Mouse (Mus musculus): ENCODE measurements around the gene Fras1. TPM values are rescaled to one million over a fixed set of nuclear protein-coding genes. Genes with fewer than 3 reads are reported as not detected.

The Fras1 gene
- total RNA-seq, 2 experiments from 2014 or later = 10.9 to 14.3 TPM

DNA sequence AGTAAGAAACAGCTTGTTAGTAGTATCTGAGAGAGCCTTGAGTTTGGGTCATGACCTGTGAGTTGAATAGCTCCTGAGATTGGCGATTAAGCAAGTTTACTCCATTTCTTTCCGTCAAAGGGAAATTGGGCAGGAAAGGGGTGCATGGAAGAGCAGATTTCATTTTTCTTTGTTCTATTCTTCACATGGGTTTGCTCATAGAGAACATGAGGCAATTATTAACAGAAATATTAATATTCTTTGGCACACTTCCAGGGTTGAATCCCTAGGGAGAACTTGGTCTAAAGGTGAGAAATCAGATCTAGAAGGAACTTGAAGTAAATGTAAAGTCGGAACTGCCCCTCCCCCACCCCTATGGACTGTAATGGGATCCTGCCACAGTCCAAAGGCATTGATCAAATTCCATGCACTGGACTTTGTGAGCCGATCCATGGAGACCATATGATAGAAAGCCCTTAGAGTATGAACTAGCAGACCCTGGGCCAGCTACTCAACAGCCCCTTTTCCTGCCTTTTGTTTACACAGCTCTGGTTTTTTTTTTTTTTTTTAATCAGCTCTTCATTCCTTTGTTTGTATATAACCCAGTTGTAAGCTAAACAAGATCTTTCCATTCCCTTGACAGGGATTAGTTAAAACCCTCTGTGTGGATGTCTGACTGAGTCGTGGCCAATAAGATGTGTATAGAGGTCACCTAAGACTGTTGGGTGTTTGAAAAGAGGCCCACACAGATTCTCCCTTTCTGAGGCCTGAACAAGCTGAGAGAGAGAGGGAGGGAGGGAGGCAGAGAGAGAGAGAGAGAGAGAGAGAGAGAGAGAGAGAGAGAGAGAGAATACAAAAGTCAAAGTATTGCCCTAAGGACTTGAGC, 22.3 kb downstream of the Fras1 start:
- no peak for DNase-seq (ENCODE audit: extremely low spot score in 1 of 2, low spot score in 1 of 2)

DNA sequence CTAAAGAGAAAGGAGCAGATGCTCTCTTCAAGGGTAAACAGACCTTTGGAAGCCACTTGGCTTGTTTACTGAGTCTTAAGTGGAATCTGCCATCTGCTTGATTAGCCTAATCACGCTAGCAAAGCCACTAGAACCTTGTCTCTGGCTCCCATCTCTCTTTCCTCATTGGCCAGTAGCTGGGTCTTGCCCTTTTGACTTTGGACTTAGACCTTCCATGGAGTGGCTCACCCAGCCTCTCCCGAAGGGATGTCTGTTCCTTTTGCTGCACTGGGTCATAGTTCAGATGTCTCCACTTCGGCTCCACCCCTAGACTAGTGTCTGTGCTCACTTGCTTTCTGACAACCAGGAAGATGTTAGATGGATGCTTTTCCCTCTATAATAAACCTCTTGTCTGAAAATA, 28.8 kb downstream of the Fras1 start:
- no peak for DNase-seq (ENCODE audit: extremely low spot score in 1 of 2, low spot score in 1 of 2)

DNA sequence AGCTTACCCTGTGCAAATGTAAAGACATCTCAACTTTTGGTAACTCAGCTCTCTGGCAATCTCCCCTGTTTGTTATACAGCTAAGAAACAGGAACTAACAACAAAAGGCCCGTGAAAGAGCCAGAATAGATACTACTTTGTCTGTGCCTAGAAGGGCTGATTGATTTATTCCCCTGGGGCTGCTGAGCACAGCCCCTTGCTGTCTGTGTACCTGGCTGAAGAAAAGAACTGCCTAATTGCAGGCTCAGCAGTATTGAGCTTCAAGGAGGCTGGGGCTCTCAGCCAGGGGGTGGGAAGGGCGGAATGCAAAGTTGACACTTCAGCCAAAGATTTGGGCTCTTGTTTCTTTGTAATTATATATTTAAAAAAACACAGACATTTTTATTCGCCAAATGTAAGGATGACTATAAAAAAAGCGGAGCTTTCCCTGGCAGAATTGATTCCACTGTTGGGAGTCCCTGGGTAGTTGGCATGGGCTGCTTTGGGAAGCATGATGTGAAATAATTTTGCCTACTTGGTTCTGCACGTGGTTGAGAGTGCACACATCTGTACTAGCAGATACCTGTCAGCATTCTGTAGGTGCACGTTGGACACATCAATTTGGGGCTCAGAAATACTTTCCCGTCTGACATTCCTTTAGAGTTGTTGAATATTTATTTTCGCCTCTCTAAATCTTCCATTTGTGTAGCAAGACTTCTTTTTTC, 31.5 kb downstream of the Fras1 start:
- DNase-seq (ENCODE audit: extremely low spot score in 1 of 2, low spot score in 1 of 2) = no peak

DNA sequence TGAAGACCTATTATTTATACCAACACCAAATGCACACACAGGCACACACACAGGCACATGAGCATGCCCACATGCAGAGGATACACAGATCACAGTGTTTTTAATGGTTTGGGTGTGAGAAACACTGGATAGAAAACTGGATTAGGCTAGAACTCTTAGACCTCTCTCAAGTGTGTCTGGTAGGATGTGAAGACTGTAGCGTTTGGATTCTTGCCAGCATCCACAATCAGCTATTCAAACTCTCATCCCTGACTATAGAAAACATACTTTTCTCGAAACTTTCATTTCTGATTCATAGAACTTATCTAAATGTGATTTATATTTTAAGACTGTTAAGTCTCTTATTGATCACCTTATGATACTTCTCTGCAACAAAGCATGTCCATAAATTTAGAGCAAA, 34.5 kb downstream of the Fras1 start:
- no peak for DNase-seq (ENCODE audit: extremely low spot score in 1 of 2, low spot score in 1 of 2)

DNA sequence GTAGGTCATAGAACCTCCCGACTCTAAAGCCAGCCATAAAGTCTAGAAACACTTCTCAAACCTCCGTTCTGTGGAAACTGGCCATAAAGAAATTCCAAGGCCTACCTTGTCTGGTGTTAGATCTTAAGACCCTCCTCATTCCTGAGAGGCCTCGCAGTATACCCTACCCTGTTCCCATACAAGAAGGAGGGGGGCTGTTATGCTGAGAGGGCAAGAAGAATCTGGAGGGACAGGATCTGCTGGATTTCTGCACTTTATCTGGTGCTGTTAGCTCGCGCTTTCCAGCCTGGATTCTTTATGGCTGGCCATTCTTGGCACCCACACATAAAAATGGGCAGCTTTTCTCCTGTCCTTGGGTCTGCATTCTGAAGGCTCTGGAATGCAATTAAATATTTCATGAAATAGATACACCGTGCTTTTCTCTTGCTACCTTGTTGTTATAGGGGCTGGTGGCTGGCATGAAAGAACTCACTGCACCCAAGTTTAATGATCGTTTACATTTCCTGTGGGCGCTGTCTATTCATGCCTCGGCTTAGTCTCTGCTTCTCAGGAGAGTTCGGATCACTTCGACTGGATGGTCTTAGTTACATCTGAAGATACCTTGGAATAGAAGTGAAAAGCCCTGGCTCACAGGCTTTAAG, 39.1 kb downstream of the Fras1 start:
- no peak for DNase-seq (ENCODE audit: extremely low spot score in 1 of 2, low spot score in 1 of 2)

DNA sequence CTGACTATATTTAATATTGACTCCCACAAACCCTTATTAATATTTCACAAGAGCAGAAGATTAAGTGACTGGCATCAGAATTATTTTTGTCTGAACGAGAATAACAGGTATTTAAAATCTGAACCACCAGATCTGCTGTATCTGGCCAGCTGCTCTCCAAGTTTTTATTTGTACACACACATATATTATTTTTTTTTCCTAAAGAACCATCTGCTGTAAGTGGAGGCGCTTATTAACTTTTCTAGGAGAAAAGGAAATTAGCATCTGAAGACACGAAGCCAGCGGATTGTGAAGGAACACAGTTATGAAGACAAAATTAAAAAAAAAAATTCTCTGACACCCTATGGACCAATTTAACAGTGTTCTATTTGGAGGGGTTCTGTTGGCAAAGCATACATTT, 43.4 kb downstream of the Fras1 start:
- no peak for DNase-seq (ENCODE audit: extremely low spot score in 1 of 2, low spot score in 1 of 2)

DNA sequence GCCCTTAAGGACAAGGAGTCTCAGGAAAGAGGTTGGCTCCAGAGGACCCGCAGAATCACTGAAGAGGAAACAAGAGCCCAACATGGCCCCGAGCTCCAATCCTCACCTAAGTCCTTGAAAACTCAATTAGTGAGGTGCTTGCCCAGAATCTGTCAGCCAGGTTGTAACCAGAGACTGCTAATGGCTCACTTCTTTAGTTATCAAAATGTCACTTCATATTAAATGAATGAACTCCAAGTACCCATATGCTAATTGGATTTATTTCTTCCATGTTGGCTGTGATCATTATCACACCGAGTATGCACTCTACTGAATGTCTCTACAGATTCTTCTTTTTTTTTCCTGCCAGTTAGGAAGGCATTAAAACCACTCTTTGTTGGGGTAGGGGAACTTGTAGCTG, 47.8 kb downstream of the Fras1 start:
- no peak for DNase-seq (ENCODE audit: extremely low spot score in 1 of 2, low spot score in 1 of 2)

DNA sequence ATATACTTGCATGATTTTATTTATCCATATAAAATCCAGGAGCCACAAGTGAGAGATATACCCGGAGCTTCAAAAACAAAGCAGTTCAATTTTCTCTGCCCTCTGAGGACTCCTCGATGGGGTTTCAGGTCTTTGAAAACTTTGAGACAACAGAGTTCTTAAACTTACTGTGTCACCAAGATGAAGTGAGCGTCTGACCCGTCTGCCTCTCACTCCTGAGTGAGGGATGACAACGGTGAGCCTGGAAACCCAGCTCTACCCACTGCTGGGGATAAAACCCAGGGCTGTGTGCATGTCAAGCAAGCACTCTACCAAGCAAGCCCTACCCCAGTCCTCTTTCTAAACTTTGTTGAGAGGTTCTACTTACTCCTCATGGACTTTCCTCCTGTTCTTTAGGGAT, 49.0 kb downstream of the Fras1 start:
- DNase-seq (ENCODE audit: extremely low spot score in 1 of 2, low spot score in 1 of 2) = no peak

DNA sequence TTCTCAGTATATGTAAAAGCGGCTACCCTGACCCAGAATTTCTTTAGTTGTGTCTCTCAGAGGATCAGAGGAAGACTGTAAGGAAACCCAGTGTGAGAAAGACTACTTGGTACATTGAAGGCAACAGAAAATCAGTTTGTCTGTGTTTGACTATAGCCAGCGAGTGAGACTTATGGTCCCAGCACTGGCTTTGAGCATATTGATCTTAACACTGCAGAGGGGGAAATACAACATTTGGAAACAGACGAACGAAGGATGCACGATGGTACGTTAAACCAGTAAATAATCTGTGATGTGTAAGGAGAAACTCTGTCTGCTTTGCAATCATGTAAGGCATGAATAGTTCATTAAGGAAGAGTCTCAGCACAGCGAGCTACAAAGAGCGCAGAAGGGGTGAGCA, 51.6 kb downstream of the Fras1 start:
- DNase-seq (ENCODE audit: extremely low spot score in 1 of 2, low spot score in 1 of 2) = no peak

DNA sequence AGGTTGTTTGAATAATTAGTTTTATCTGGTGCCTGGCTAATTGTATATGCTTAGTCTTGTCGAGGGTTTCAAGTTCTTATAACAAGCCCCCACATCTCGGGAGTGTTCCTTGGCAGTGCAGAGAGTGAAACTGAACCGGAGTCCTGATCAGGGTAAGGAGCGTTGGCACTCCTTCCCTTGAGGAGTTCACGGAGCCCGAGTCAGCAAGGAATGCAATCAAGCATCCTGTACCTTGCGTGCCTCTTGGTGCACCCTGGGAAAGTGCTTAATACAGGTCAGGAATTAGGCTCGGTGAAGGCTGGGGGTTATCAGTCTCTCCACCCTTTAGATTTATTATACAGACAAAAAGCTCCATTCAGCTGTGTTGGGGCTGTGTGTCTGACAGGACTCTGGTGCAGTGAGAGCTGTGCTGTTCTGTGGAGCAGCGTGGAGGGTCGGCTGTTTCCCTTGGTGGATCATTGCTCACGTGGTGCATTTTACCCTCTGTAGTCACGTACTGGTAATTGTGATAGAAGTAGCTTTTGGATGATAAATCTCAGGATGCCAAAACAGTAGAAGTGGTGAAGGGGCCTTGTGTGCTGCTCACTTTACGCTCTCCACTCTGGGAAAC, 55.9 kb downstream of the Fras1 start:
- no peak for DNase-seq (ENCODE audit: extremely low spot score in 1 of 2, low spot score in 1 of 2)

DNA sequence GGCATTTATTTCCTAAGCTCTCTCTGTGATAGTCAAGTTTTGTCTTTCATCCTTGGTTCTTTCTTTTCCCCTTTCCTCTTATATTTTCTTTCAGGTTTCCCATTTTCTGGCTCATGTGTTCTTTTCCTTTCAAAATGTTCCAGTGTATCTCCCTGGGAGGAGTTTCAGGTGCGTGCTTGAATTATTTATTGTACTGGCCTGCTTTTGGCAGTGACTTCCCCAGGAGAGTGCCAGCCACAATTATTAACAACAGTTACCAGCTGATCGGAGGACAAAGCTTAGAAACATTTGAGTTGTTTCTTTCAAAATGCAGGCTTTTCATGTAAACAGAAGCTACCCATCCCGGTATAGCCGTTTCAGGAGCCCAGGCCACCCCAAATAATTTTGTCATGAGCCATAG, 64.1 kb downstream of the Fras1 start:
- DNase-seq (ENCODE audit: extremely low spot score in 1 of 2, low spot score in 1 of 2) = no peak

DNA sequence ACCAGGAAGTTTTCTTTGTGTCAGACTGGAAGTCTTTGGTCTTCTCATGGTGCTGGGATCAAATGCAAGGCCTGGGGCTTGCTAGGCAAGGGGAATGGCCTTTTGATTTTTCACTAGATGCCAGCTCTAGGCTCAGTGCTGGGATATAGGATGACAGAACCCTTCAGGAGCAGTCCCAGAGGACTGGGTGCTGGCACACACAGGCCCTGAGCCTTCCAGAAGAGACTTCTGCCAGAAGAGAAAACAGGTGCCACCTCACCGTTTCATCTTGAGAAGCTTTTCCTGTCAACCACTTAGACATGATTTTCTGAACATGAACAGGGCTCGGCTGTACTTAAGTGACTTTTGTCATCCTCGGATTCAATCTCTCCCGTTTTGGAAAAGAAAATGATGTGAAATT, 66.1 kb downstream of the Fras1 start:
- DNase-seq (ENCODE audit: extremely low spot score in 1 of 2, low spot score in 1 of 2) = no peak

DNA sequence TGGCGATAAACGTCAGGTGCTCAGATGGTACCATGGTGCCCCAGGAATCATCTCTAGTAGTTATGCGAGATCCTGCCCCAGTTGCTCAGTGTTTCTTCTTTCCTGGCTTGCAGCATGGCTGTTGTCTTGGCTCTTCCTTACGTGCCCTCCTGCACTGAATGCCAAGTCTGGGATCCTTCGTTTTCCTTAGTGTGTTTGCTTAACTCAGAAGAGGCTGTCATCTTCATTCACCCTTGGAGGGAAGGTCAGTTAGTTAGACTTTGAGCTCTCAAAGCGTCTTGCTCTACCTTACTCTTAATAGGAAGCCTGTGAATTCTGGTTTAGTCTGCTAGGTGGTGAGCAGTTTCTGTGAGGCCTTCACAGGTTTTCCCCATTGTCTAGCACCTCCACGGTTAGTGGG, 73.7 kb downstream of the Fras1 start:
- DNase-seq (ENCODE audit: extremely low spot score in 1 of 2, low spot score in 1 of 2) = no peak

DNA sequence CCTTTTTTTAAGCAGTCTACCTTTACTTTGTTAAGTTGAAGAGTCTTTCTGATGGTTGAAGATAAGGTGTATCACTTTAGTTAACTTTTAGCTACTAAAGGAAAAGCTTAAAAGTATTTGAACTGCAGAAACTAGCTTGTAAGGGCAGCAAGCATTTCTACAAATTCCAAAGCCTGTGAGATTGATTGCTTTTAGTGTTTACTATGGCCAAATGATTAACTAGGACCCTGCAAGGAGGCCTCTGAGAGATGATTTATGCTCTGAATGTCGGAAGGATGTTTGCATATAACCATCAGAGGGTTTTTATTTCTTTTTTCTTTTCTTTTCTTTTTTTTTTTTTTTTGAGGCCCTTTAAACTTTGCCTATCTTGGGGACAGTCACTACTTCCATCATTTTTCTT, 78.3 kb downstream of the Fras1 start:
- no peak for DNase-seq (ENCODE audit: extremely low spot score in 1 of 2, low spot score in 1 of 2)

DNA sequence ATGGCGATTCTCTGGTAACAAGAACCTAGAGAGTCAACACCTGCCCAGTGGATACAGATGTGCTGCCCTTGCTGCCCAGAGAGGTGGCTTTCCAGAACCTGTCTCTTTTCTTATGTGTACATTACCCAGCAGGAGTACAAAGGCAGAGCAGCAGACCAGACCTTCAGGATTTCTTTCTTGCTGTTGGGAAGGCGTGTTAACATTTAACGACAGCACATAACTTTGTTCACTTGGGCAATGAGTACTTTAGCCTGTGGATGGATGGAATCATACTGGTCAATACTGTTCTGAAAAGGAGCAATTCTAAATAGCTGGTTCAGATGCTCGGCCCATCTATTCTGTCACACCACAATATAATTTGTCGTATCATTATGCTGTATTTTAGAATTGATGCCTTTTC, 79.6 kb downstream of the Fras1 start:
- DNase-seq (ENCODE audit: extremely low spot score in 1 of 2, low spot score in 1 of 2) = no peak

DNA sequence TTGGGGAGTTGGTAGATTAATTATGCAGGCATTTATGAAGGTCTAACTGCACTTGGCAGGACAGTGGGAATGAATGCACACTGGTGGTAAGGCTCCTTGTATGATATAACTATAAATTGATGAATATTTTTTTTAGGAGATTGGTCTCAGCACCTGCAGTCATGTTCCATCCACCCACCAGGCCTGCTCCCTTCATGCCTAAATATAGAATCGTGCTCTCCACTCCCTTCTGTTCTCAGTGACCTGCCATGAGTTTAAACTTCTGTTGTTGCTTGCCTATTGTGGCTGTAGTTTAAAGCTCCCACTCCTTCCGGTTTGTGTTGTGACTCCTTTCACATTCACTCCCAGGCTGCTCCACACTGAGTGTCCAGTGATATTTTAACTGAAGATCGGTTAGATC, 80.7 kb downstream of the Fras1 start:
- DNase-seq (ENCODE audit: extremely low spot score in 1 of 2, low spot score in 1 of 2) = no peak

DNA sequence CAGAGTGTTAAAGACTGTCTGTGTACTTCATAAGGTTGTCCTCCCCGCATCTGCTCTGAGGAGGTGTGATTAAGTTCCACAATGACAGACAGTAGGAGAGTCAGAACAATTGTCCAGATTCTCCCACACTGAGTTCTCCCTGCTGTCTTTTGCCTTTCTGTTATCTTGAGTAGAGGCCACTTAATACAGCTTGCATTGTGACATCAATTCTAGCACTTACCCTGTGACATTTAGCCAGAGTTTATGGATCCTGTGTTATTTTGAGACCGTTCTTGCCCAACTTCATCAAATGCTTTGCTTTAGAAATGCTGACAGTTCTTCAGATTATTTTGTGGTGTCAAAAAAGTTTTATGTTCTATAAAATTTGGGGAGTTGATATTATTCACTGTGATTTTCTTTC, 81.5 kb downstream of the Fras1 start:
- DNase-seq (ENCODE audit: extremely low spot score in 1 of 2, low spot score in 1 of 2) = no peak

DNA sequence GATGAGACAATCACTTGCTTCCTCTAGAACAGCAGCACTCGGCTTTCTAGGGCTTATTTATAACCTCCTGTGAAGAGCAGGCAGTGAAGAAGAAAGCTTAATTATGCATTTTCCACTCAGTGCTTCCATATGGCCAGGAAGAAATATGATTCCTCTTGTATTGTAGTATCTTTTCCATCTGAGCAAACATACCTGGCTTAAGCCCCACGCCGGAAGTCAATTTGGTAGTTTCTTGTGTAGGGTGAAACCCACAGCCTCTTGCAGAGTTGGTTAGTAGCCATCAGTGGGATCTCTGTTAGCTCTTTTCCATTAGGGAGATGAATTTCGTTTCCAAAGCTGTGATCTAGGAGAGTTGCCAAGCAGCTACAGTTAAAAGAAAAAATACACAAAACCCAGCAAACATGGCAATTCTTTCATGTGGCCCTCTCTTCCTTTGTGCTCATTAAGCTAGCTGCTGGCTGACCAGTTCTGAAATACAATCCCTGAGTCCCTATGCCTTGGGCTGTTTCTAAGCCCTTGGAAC, 83.7 kb downstream of the Fras1 start:
- no peak for DNase-seq (ENCODE audit: extremely low spot score in 1 of 2, low spot score in 1 of 2)

DNA sequence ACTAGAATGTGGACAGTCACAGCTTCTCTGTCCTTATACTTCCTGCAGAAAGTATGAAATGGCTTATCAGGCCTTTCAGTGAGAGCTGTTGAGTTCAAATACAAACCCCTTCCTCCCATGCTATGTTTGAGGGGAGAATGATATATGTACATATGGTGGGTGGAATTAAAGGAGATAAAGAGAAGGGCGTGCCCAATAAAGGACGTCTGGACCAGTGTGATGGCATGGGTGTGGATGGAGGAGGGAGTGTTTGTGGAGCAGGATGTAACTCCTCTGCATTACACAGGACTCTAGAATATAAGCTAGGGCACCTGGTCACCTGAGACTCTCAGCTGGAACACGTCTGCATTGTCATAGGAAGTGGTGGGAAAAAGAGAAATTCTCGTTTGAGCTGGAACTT, 85.8 kb downstream of the Fras1 start:
- DNase-seq (ENCODE audit: extremely low spot score in 1 of 2, low spot score in 1 of 2) = no peak

DNA sequence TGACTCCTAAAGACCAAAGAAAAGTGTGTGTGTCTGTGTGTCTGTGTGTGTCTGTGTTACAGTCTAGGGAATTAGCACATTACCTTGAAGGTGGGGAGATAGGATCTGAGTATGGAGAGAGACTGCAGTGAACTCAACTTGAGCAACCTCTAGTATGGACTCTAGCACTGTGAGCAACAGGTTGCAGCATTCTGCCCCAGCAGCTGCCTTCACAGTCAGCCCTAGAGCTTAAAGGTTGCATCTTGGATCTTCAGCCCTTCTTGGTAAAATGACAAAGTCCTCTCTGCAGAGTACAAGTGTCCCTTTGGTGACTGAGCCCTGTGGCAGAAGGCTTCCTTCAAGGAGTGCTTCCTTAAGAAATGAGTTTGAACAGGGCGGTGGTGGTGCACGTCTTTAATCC, 88.4 kb downstream of the Fras1 start:
- no peak for DNase-seq (ENCODE audit: extremely low spot score in 1 of 2, low spot score in 1 of 2)

DNA sequence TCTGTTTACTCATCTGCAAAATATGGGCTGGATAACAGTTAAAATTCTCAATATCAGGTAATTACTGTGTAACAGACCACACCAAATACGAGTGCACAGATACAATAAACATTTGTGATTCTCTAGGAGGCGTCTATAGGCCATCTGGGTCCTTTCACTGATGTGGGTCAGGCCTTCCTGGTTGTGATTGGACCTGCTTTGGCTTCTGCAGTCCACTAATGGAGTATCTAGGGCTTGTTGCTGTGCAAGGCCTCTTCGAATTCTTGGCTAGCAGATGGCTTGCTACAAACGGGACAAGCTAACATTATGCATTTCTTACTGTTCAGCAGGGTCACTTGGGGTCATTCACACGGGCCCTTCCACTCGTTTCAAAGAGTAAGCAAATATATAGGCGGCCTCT, 92.7 kb downstream of the Fras1 start:
- no peak for DNase-seq (ENCODE audit: extremely low spot score in 1 of 2, low spot score in 1 of 2)
